In the genomic region with DNA sequence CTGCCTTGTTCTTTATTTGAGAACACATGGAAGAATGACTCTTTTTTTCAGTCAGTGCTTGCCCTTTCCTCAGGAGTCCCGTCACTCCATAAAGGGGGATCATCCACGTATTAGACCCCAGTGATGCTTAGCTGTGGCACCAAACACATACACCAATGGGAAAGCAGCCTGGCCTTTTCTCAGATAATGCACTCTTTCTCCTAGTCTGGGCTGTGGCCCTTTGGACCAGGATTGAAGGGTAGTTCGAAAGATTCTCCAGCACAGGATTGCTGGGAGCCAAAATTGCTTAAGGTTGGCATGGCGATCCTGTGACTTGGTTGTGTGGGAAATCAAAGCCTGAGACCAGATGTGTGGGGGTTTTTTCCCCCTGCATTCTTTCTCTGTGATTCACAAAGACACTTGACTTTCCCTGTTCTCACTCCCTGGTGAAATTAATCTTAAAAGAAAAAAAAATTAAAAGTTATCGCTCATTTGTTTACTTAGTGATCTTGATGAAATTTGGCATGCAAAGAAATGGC, we compare ENCODE assay signal across 16 mouse cellular contexts.
DNase-seq lines count a peak whose midpoint lies in the region; ATAC-seq and TF ChIP-seq lines count a peak whose summit lies in the region.
"Had no signal": no experiment of that assay in that cellular context is flagged by ENCODE, and none has a peak within 500 bp of the region (broad histone marks: within the 10 kb centered on the region; RNA-seq: fewer than 3 reads in every experiment).

No protein-coding gene starts in this region.

- no peak for TF ChIP-seq CTCF in gastrocnemius, adult 2 months (IDR thresholded peaks at IDR 0.05)

- H3K27ac ChIP-seq in hindbrain, embryonic 13.5 days: peak overlapping the region; percentile 87
- peak overlapping the region; percentile 78 for H3K27ac ChIP-seq in midbrain, embryonic 15.5 days
- H3K27ac ChIP-seq in gastrocnemius, adult 2 months: no peak overlapping the region
- H3K27ac ChIP-seq: heart, embryonic 10.5 days; macrophage had no signal

- H3K4me1 ChIP-seq in hindbrain, embryonic 13.5 days (replicated peaks): peaks cover 48% of the 10 kb centered on the region
- H3K4me1 ChIP-seq in midbrain, embryonic 15.5 days: peaks cover 46% of the 10 kb centered on the region

- intact Hi-C loops in gastrocnemius, adult 2 months (cut with DNase I): no loop called here

- H3K9ac ChIP-seq in hindbrain, embryonic 13.5 days: no peak overlapping the region
- no peak overlapping the region for H3K9ac ChIP-seq in midbrain, embryonic 15.5 days
- H3K9ac ChIP-seq: liver, postnatal 0 days had no signal

- no peak overlapping the region for H3K4me2 ChIP-seq in hindbrain, embryonic 13.5 days
- no peak overlapping the region for H3K4me2 ChIP-seq in midbrain, embryonic 15.5 days

- H3K36me3 ChIP-seq in hindbrain, embryonic 13.5 days: peaks cover 19% of the 10 kb centered on the region
- H3K36me3 ChIP-seq in midbrain, embryonic 15.5 days (replicated peaks): peaks cover 9% of the 10 kb centered on the region; the same call in 1 of the 2 replicates
- H3K36me3 ChIP-seq: heart, embryonic 10.5 days had no signal

- peak; percentile 31; the same call in 1 of the 2 replicates for ATAC-seq in hindbrain, embryonic 13.5 days (ENCODE audit: low FRiP score)
- ATAC-seq in midbrain, embryonic 15.5 days (replicated peaks): 0 out of 2 replicates have a peak, but pooled peaks have one; percentile 24
- ATAC-seq: liver, postnatal 0 days had no signal

- H3K9me3 ChIP-seq in hindbrain, embryonic 13.5 days: no peaks in the 10 kb centered on the region
- H3K9me3 ChIP-seq in midbrain, embryonic 15.5 days: no peaks in the 10 kb centered on the region
- H3K9me3 ChIP-seq: heart, embryonic 10.5 days had no signal

- 17% methylated on average over 5 of the region's 5 CpGs for WGBS in hindbrain, embryonic 13.5 days
- WGBS in midbrain, embryonic 15.5 days: 21% methylated on average over 5 of the region's 5 CpGs

- DNase-seq in embryo, embryonic 10.5 days (ENCODE audit: low spot score): peak; percentile 37
- peak; percentile 51 for DNase-seq in fibroblast of lung, adult 2 months (ENCODE audit: low read depth)
- DNase-seq in kidney, adult 9 months: no peak
- no peak for DNase-seq in gastrocnemius, adult 2 months
- DNase-seq in layer of hippocampus, postnatal 10 days (ENCODE audit: low spot score in 2 of 2): no peak
- DNase-seq: gastrocnemius, postnatal 25 days; heart, postnatal 36 days; kidney, adult 11 months; kidney, postnatal 36 days; liver, postnatal 0 days; retina, postnatal 1 day had no signal

- no peaks in the 10 kb centered on the region for H3K27me3 ChIP-seq in hindbrain, embryonic 13.5 days
- H3K27me3 ChIP-seq in midbrain, embryonic 15.5 days (replicated peaks): no peaks in the 10 kb centered on the region

- H3K4me3 ChIP-seq in hindbrain, embryonic 13.5 days: no peak overlapping the region
- no peak overlapping the region for H3K4me3 ChIP-seq in midbrain, embryonic 15.5 days
- no peak overlapping the region for H3K4me3 ChIP-seq in gastrocnemius, adult 2 months
- H3K4me3 ChIP-seq: heart, embryonic 10.5 days; myocyte had no signal

Comparison
In these comparisons a context has a peak if more than half of its experiments do, and no peak if none do; other contexts are left out.
1. DNase-seq: peak in embryo, embryonic 10.5 days (single experiment) and fibroblast of lung, adult 2 months (single experiment); none in kidney, adult 9 months (single experiment), gastrocnemius, adult 2 months (single experiment) and layer of hippocampus, postnatal 10 days (0 of 2).